Mouse (Mus musculus) left cerebral cortex, adult 2 months (tissue): ENCODE results near the gene Agap2. TPM values are rescaled to one million over a fixed set of nuclear protein-coding genes. Genes with fewer than 3 reads are reported as not detected.

ENCODE experiments used
- DNase-seq, 2 experiments: peaks; one replicate each; pipeline ENCODE4 v3.0.0; 2021 to 2022; ENCODE audit warnings: low spot score in 2 of 2, mixed read lengths in 1 of 2; ENCODE audit errors: extremely low spot score in 1 of 2
- H3K27ac ChIP-seq: fragments of 200-600 bp; 2 replicates; pipeline ENCODE4 v1.8.1; 2022
- H3K4me3 ChIP-seq: fragments of 200-600 bp; 2 replicates; pipeline ENCODE4 v1.8.1; 2022
- CTCF ChIP-seq: fragments of 200-600 bp; IDR thresholded peaks from 2 replicates; pipeline ENCODE4 v1.8.1; 2022; ENCODE audit warnings: antibody characterized with exemption, mild to moderate bottlenecking, moderate library complexity
- intact Hi-C: fragments of 180-260 bp; cut with DNase I; formaldehyde crosslinking; loops from one replicate; pipeline ENCODE4 v1.15.1; 2025
- total RNA-seq, 2 experiments: library from RNA; stranded (reverse); gene quantifications; 2 replicates each; pipeline ENCODE4 v1.2.3; 2021

Gene Agap2
- total RNA-seq, 2 experiments from 2014 or later, result 627 to 694 TPM

GRCm38 (mm10) chr10:127047954-127048353 lies 27.1 kb upstream of the Agap2 start, which contains the start of gene Cyp27b1:
Cyp27b1 (plus strand) TSS chr10:127048250.
- Histone ChIP-seq H3K4me3 (no peak within 1 kb of the TSS), H3K27ac (no peak within 1 kb of the TSS)
- intact Hi-C loops, result no loop called here
- TF ChIP-seq CTCF, result no peak
- DNase-seq, result no peak

- Histone ChIP-seq H3K4me3 (no peak overlapping the region), H3K27ac (no peak overlapping the region)
- intact Hi-C loops, result no loop called here
- TF ChIP-seq CTCF, result peak; percentile 27; the same call in 1 of the 2 replicates
- DNase-seq, result no peak
These were observed 26.3 kb upstream of the Agap2 start for GRCm38 (mm10) chr10:127048608-127049394.

- no peak; the same call in 1 of the 2 replicates for TF ChIP-seq CTCF
- no peak overlapping the region for H3K27ac ChIP-seq
- intact Hi-C loops, result no loop called here
- no peak overlapping the region for H3K4me3 ChIP-seq
- DNase-seq, result no peak
These were observed 25.5 kb upstream of the Agap2 start for GRCm38 (mm10) chr10:127049395-127050118.

- no peak for TF ChIP-seq CTCF
These were observed 25.0 kb upstream of the Agap2 start for GRCm38 (mm10) chr10:127050119-127050474.

GRCm38 (mm10) chr10:127054646-127055045 lies 20.4 kb upstream of the Agap2 start:
- Histone ChIP-seq H3K4me3 (no peak overlapping the region), H3K27ac (no peak overlapping the region)
- TF ChIP-seq CTCF, result no peak
- intact Hi-C loops, result no loop called here
- no peak for DNase-seq

More at GRCm38 (mm10) chr10:127050119-127050474, 25.0 kb upstream of the Agap2 start:
- no peak overlapping the region for H3K4me3 ChIP-seq
- intact Hi-C loops, result no loop called here
- DNase-seq, result no peak
- H3K27ac ChIP-seq, result no peak overlapping the region

GRCm38 (mm10) chr10:127055406-127055805 lies 19.7 kb upstream of the Agap2 start:
- TF ChIP-seq CTCF, result no peak
- no peak for DNase-seq
- intact Hi-C loops, result no loop called here
- H3K4me3 ChIP-seq, result no peak overlapping the region
- H3K27ac ChIP-seq, result no peak overlapping the region

- no peak overlapping the region for H3K4me3 ChIP-seq
- TF ChIP-seq CTCF, result no peak
These were observed 18.6 kb upstream of the Agap2 start for GRCm38 (mm10) chr10:127056490-127056889.

GRCm38 (mm10) chr10:127058161-127058560 lies 16.9 kb upstream of the Agap2 start:
- no peak overlapping the region for H3K27ac ChIP-seq
- peak; percentile 74 to 79 for DNase-seq
- H3K4me3 ChIP-seq, result peak overlapping the region; percentile 64
- intact Hi-C loops, result no loop called here
- peak; percentile 99 for TF ChIP-seq CTCF

More at GRCm38 (mm10) chr10:127056490-127056889, 18.6 kb upstream of the Agap2 start:
- no peak overlapping the region for H3K27ac ChIP-seq
- intact Hi-C loops, result no loop called here
- no peak for DNase-seq

- intact Hi-C loops, result no loop called here
- no peak overlapping the region for H3K27ac ChIP-seq
- no peak for TF ChIP-seq CTCF
These were observed 16.4 kb upstream of the Agap2 start for GRCm38 (mm10) chr10:127058708-127059107.

GRCm38 (mm10) chr10:127059174-127059967 lies 15.7 kb upstream of the Agap2 start:
- no peak for TF ChIP-seq CTCF
- peak overlapping the region; percentile 64 for H3K4me3 ChIP-seq
- intact Hi-C loops, result no loop called here
- H3K27ac ChIP-seq, result peak overlapping the region; percentile 70; the same call in 1 of the 2 replicates
- DNase-seq, result peak in 1 of 2 experiments; percentile 21

More at GRCm38 (mm10) chr10:127058708-127059107, 16.4 kb upstream of the Agap2 start:
- no peak for DNase-seq
- H3K4me3 ChIP-seq, result peak overlapping the region; percentile 64
